Mouse (Mus musculus) heart, postnatal 25 days (tissue): ENCODE results near the gene Chic2. TPM values are rescaled to one million over a fixed set of nuclear protein-coding genes. Genes with fewer than 3 reads are reported as not detected.

Source experiments
- DNase-seq: peaks from one replicate; pipeline ENCODE4 v3.0.0; 2022; ENCODE audit warnings: low spot score
- intact Hi-C: fragments of 180-260 bp; cut with DNase I; formaldehyde crosslinking; loops from one replicate; pipeline ENCODE4 v1.15.1; 2025
- total RNA-seq, 2 experiments: library from RNA; stranded (reverse); gene quantifications; 2 replicates each; pipeline ENCODE4 v1.2.3; 2021

Gene Chic2
- total RNA-seq, 2 experiments from 2014 or later: 20.5 to 23.2 TPM

DNA sequence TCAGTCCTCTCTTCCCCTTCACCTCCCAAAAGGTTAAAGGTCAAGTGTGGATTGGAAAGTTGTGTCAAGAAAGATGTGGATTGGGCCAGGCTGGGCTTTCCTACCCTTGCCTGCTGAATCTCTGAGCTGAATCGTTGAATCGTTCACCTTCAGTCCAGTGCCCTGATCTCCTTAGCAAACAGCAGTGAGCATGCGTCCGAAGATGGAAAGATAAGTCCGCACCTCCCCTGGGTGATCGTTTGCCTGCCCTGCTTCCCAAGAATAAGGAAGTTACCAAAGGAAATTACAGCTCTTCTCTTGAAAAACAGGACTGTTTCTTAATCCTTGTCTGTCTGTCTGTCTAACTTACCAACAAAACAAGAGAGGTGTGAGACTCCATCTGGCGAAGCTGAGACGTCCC is 96.1 kb downstream of the Chic2 start:
- intact Hi-C loops: loop anchor here (5.0 to 10.0 kb wide), 2 partner anchors 636 to 1094 kb away; no protein-coding TSS in a partner anchor

More for the DNA sequence above, 96.1 kb downstream of the Chic2 start:
- no peak for DNase-seq

Other genes with a start within 250 kb of the Chic2 start
- gene Gsx2, start 30.8 kb upstream of the Chic2 start, total RNA-seq: not detected
- 10 to 100 TPM; 31.8 to 32.3 TPM for gene Pdgfra, start 107.5 kb upstream of the Chic2 start, total RNA-seq